Mouse (Mus musculus) heart, embryonic 11.5 days (tissue): ENCODE data around the gene Rassf5. TPM values are rescaled to one million over a fixed set of nuclear protein-coding genes. Genes with fewer than 3 reads are reported as not detected.
A peak's percentile ranks its signal among the peaks of the same experiment; 100 is the strongest.

Source experiments
- ATAC-seq: fragments of 200-750 bp; cut with Nextera tagmentation; replicated peaks from 2 replicates; pipeline ENCODE4 v1.8.0; 2017; ENCODE audit warnings: moderate library complexity; ENCODE audit not compliant: insufficient number of reproducible peaks, low FRiP score, low TSS enrichment
- H3K27ac ChIP-seq: fragments of 300-500 bp; sonication (generic); 2 replicates; pipeline ENCODE4 v1.5.1; 2014; ENCODE audit warnings: mild to moderate bottlenecking, low read depth, low read length
- H3K27me3 ChIP-seq: fragments of 300-500 bp; sonication (generic); 2 replicates; pipeline ENCODE4 v1.6.1; 2014; ENCODE audit warnings: mild to moderate bottlenecking, low read length, mixed read lengths; ENCODE audit not compliant: control insufficient read depth, insufficient read depth
- H3K36me3 ChIP-seq: fragments of 300-500 bp; sonication (generic); 2 replicates; pipeline ENCODE4 v1.6.1; 2014; ENCODE audit warnings: mild to moderate bottlenecking, low read length, moderate library complexity, mixed read lengths; ENCODE audit not compliant: control insufficient read depth, insufficient read depth
- H3K4me1 ChIP-seq: fragments of 300-500 bp; sonication (generic); 2 replicates; pipeline ENCODE4 v1.6.1; 2014; ENCODE audit warnings: low read length; ENCODE audit not compliant: control insufficient read depth, insufficient read depth
- H3K4me2 ChIP-seq: fragments of 300-500 bp; sonication (generic); 2 replicates; pipeline ENCODE4 v1.6.1; 2014; ENCODE audit warnings: mild to moderate bottlenecking, moderate library complexity
- H3K4me3 ChIP-seq: fragments of 300-500 bp; sonication (generic); 2 replicates; pipeline ENCODE4 v1.5.1; 2014; ENCODE audit warnings: low read depth, low read length
- H3K9ac ChIP-seq: fragments of 300-500 bp; sonication (generic); 2 replicates; pipeline ENCODE4 v1.6.1; 2014; ENCODE audit warnings: mild to moderate bottlenecking, low read depth, low read length, moderate library complexity
- H3K9me3 ChIP-seq: fragments of 300-500 bp; sonication (generic); replicated peaks from 2 replicates; pipeline ENCODE4 v1.6.1; 2016; ENCODE audit warnings: low read length; ENCODE audit not compliant: control insufficient read depth
- WGBS: fragments of 180-500 bp; shearing (Covaris S2); extraction: QIAGEN DNeasy Blood & Tissue Kit; methylation state at CpG from one replicate; pipeline ENCODE4 v1.1.7; 2014; ENCODE audit not compliant: insufficient replicate concordance; 5-methylcytosine and 5-hydroxymethylcytosine counted together
- polyA plus RNA-seq: library from polyadenylated mRNA; unstranded; fragments of >200 nt; fragmentation: Nextera tagmentation; extraction: Ambion mirVana; gene quantifications from 2 replicates; pipeline ENCODE4 v1.2.1, GENCODE M21; 2014

Gene Rassf5
- polyA plus RNA-seq, 1 experiment from 2014 or later, result 38.1 TPM

GRCm38 (mm10) chr1:131175819-131176218 lies 69.2 kb downstream of the Rassf5 start:
- H3K9me3 ChIP-seq, result no peaks in the 10 kb centered on the region
- H3K4me1 ChIP-seq, result 0 out of 2 replicates have a peak, but pooled peaks cover 2% of the 10 kb centered on the region
- ATAC-seq, result no peak
- H3K27ac ChIP-seq, result no peak overlapping the region
- H3K36me3 ChIP-seq, result peaks cover 30% of the 10 kb centered on the region
- no peaks in the 10 kb centered on the region for H3K27me3 ChIP-seq
- H3K4me2 ChIP-seq, result no peak overlapping the region
- WGBS, result 90% methylated on average over 8 of the region's 8 CpGs
- H3K9ac ChIP-seq, result no peak overlapping the region
- no peak overlapping the region for H3K4me3 ChIP-seq

- H3K4me1 ChIP-seq, result 0 out of 2 replicates have a peak, but pooled peaks cover 2% of the 10 kb centered on the region
- no peaks in the 10 kb centered on the region for H3K27me3 ChIP-seq
- H3K9ac ChIP-seq, result no peak overlapping the region
- H3K9me3 ChIP-seq, result no peaks in the 10 kb centered on the region
- 96% methylated on average over 1 of the region's 1 CpGs for WGBS
- ATAC-seq, result no peak
- H3K27ac ChIP-seq, result no peak overlapping the region
- no peak overlapping the region for H3K4me2 ChIP-seq
- no peak overlapping the region for H3K4me3 ChIP-seq
- peaks cover 30% of the 10 kb centered on the region for H3K36me3 ChIP-seq
Observed at GRCm38 (mm10) chr1:131175189-131175588, 69.9 kb downstream of the Rassf5 start.

GRCm38 (mm10) chr1:131174299-131174861 lies 70.7 kb downstream of the Rassf5 start:
- ATAC-seq, result no peak
- Histone ChIP-seq H3K4me1 (0 out of 2 replicates have a peak, but pooled peaks cover 2% of the 10 kb centered on the region), H3K4me3 (no peak overlapping the region), H3K9me3 (no peaks in the 10 kb centered on the region), H3K9ac (no peak overlapping the region), H3K27me3 (no peaks in the 10 kb centered on the region), H3K27ac (no peak overlapping the region), H3K36me3 (peaks cover 31% of the 10 kb centered on the region), H3K4me2 (no peak overlapping the region)
- 73% methylated on average over 12 of the region's 12 CpGs for WGBS

- WGBS, result 64% methylated on average over 6 of the region's 6 CpGs
- Histone ChIP-seq H3K9ac (no peak overlapping the region), H3K4me3 (no peak overlapping the region), H3K9me3 (no peaks in the 10 kb centered on the region), H3K4me1 (0 out of 2 replicates have a peak, but pooled peaks cover 2% of the 10 kb centered on the region), H3K36me3 (peaks cover 35% of the 10 kb centered on the region), H3K27me3 (no peaks in the 10 kb centered on the region), H3K4me2 (no peak overlapping the region), H3K27ac (0 out of 2 replicates have a peak overlapping the region, but pooled peaks have one; percentile 29)
- ATAC-seq, result no peak
Observed at GRCm38 (mm10) chr1:131173809-131174208, 71.2 kb downstream of the Rassf5 start.

GRCm38 (mm10) chr1:131173001-131173400 lies 72.1 kb downstream of the Rassf5 start:
- Histone ChIP-seq H3K4me3 (no peak overlapping the region), H3K9me3 (no peaks in the 10 kb centered on the region), H3K27me3 (no peaks in the 10 kb centered on the region), H3K27ac (no peak overlapping the region), H3K4me2 (no peak overlapping the region), H3K4me1 (0 out of 2 replicates have a peak, but pooled peaks cover 2% of the 10 kb centered on the region), H3K36me3 (peaks cover 40% of the 10 kb centered on the region), H3K9ac (no peak overlapping the region)
- ATAC-seq, result no peak
- WGBS, result 86% methylated on average over 7 of the region's 7 CpGs

- no peak overlapping the region for H3K4me3 ChIP-seq
- H3K9ac ChIP-seq, result no peak overlapping the region
- H3K4me1 ChIP-seq, result 0 out of 2 replicates have a peak, but pooled peaks cover 3% of the 10 kb centered on the region
- ATAC-seq, result no peak
- H3K9me3 ChIP-seq, result no peaks in the 10 kb centered on the region
- 91% methylated on average over 10 of the region's 10 CpGs for WGBS
- no peak overlapping the region for H3K27ac ChIP-seq
- H3K27me3 ChIP-seq, result no peaks in the 10 kb centered on the region
- H3K4me2 ChIP-seq, result no peak overlapping the region
- H3K36me3 ChIP-seq, result peaks cover 43% of the 10 kb centered on the region
Observed at GRCm38 (mm10) chr1:131167612-131168011, 77.4 kb downstream of the Rassf5 start.

- H3K9ac ChIP-seq, result no peak overlapping the region
- H3K4me1 ChIP-seq, result 0 out of 2 replicates have a peak, but pooled peaks cover 3% of the 10 kb centered on the region
- H3K27ac ChIP-seq, result no peak overlapping the region
- H3K36me3 ChIP-seq, result peaks cover 41% of the 10 kb centered on the region
- ATAC-seq, result no peak
- no peak overlapping the region for H3K4me3 ChIP-seq
- H3K4me2 ChIP-seq, result no peak overlapping the region
- H3K27me3 ChIP-seq, result no peaks in the 10 kb centered on the region
- WGBS, result 58% methylated on average over 6 of the region's 6 CpGs
- H3K9me3 ChIP-seq, result no peaks in the 10 kb centered on the region
Observed at GRCm38 (mm10) chr1:131164427-131164826, 80.6 kb downstream of the Rassf5 start.

GRCm38 (mm10) chr1:131161091-131161490 lies 84.0 kb downstream of the Rassf5 start:
- H3K4me3 ChIP-seq, result no peak overlapping the region
- no peak overlapping the region for H3K9ac ChIP-seq
- WGBS, result 65% methylated on average over 11 of the region's 11 CpGs
- no peak overlapping the region for H3K4me2 ChIP-seq
- ATAC-seq, result no peak
- peaks cover 27% of the 10 kb centered on the region for H3K36me3 ChIP-seq
- H3K4me1 ChIP-seq, result 0 out of 2 replicates have a peak, but pooled peaks cover 3% of the 10 kb centered on the region
- H3K27ac ChIP-seq, result no peak overlapping the region
- no peaks in the 10 kb centered on the region for H3K27me3 ChIP-seq
- no peaks in the 10 kb centered on the region for H3K9me3 ChIP-seq
